Mouse (Mus musculus): ENCODE measurements around the gene Coa7. TPM values are rescaled to one million over a fixed set of nuclear protein-coding genes. Genes with fewer than 3 reads are reported as not detected.

The Coa7 gene
- polyA plus RNA-seq, 2 experiments: 9.3 to 29.1 TPM

- WGBS (ENCODE audit: insufficient replicate concordance): 77% methylated on average over 8 of the region's 8 CpGs
- Histone ChIP-seq H3K9me3 (ENCODE audit: control insufficient read depth, low read length) (no peaks in the 10 kb centered on the region), H3K4me3 (ENCODE audit: insufficient read depth in 1 of 2, low read depth in 2 of 2, low read length in 2 of 2) (no peak overlapping the region), H3K4me2 (ENCODE audit: low read depth) (no peak overlapping the region), H3K27me3 (ENCODE audit: control insufficient read depth, insufficient read depth, low read length) (no peaks in the 10 kb centered on the region; the same call in 1 of the 2 replicates), H3K4me1 (replicated peaks; ENCODE audit: control insufficient read depth in 2 of 2, insufficient read depth in 2 of 2, low read length in 1 of 2) (peaks cover 5 to 12% of the 10 kb centered on the region in 2 experiments; a peak in 2 of 4 replicates), H3K27ac (no peak overlapping the region), H3K36me3 (replicated peaks; ENCODE audit: control insufficient read depth, insufficient read depth, low read depth) (no peaks in the 10 kb centered on the region), H3K9ac (replicated peaks) (no peak overlapping the region)
- TF ChIP-seq CTCF (IDR thresholded peaks at IDR 0.05; ENCODE audit: low read depth) (no peak), EP300 (IDR thresholded peaks at IDR 0.05; ENCODE audit: low read depth) (no peak)
- DNase-seq (ENCODE audit: low read depth in 3 of 3, low spot score in 3 of 3): no peak
- no peak for ATAC-seq (ENCODE audit: insufficient read depth)
Measured at GRCm38 (mm10) chr4:108357458-108357857, 29.5 kb downstream of the Coa7 start.

DNA sequence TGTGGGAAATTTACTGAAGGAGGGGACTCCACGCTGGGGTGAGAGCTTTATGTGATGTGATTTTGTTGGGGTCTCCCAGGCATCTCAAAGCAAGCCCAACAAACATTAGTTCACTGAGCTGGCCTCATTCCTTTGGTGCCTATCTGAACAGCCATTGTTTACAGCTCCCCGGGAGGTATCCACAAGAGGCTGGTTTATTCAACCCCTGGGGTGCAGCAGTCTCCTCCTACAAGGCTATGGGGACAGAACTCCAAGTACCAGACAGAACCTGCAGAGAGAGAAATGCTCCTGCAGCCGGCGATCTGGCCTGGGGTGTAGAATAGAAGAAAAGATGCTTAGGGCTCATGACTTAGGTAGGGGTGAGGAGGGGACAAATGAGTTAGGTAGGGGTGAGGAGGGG lies 30.6 kb downstream of the Coa7 start:
- no peaks in the 10 kb centered on the region for H3K9me3 ChIP-seq (ENCODE audit: control insufficient read depth, low read length)
- DNase-seq (ENCODE audit: low read depth in 3 of 3, low spot score in 3 of 3) (no peak), ATAC-seq (ENCODE audit: insufficient read depth) (no peak)
- no peak for TF ChIP-seq EP300 (IDR thresholded peaks at IDR 0.05; ENCODE audit: low read depth)
- no peak for TF ChIP-seq CTCF (IDR thresholded peaks at IDR 0.05; ENCODE audit: low read depth)
- WGBS (ENCODE audit: insufficient replicate concordance): 52% methylated on average over 4 of the region's 4 CpGs
- no peaks in the 10 kb centered on the region; the same call in 1 of the 2 replicates for H3K27me3 ChIP-seq (ENCODE audit: control insufficient read depth, insufficient read depth, low read length)
- H3K36me3 ChIP-seq (replicated peaks; ENCODE audit: control insufficient read depth, insufficient read depth, low read depth): no peaks in the 10 kb centered on the region
- no peak overlapping the region for H3K4me2 ChIP-seq (ENCODE audit: low read depth)
- H3K27ac ChIP-seq: no peak overlapping the region
- peaks cover 5 to 12% of the 10 kb centered on the region in 2 experiments; a peak in 2 of 4 replicates for H3K4me1 ChIP-seq (replicated peaks; ENCODE audit: control insufficient read depth in 2 of 2, insufficient read depth in 2 of 2, low read length in 1 of 2)
- H3K9ac ChIP-seq (replicated peaks): no peak overlapping the region
- H3K4me3 ChIP-seq (ENCODE audit: insufficient read depth in 1 of 2, low read depth in 2 of 2, low read length in 2 of 2): no peak overlapping the region

DNA sequence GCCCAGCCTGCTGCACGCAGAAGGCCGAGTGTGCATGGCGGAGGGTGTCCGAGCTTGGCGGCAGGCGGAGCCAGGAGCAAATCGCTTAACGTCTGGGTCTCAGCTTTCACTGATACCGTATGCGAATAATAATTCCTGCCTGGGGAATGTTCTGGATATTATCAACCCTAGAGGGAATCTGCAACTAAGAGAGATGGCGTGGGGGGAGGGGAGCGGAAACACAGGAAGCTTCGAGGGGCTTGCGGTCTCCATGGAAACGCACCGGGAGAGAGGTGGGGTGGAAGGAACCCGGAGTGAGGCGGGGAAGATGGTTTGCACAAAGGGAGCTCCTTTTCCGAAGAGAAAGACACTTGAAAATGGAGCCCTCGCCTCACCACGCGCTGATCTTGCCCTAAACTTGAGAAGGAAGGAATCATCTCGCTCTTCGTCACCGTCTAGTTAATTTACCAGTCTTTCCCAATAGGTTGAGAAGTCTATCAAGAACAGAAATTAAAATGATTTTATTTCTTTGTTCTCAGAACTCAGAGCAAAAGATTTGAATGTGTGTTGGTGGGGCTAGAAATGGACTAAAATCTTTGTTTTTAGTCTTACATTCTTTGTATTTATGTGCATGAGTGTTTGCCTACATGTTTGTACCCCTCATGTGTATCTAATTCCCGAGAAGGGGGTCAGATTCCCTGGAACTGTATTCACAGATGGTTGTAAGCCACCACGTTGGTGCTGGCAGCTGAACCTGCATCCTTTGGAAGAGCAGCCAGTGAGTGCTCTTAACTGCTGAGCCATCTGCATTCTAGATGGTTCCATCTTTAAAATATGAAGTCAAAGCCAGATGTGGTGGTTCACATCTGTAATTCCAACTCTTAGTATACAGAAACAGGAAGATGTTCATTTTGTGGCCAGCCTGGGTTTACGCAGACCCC lies 32.5 kb downstream of the Coa7 start:
- H3K36me3 ChIP-seq (replicated peaks; ENCODE audit: control insufficient read depth, insufficient read depth, low read depth): no peaks in the 10 kb centered on the region
- H3K4me1 ChIP-seq (replicated peaks; ENCODE audit: control insufficient read depth in 2 of 2, insufficient read depth in 2 of 2, low read length in 1 of 2): peaks cover 3 to 6% of the 10 kb centered on the region in 2 experiments; a peak in 2 of 4 replicates
- no peak overlapping the region for H3K4me3 ChIP-seq (ENCODE audit: insufficient read depth in 1 of 2, low read depth in 2 of 2, low read length in 2 of 2)
- ATAC-seq (ENCODE audit: insufficient read depth) (no peak), DNase-seq (ENCODE audit: low read depth in 3 of 3, low spot score in 3 of 3) (no peak)
- no peaks in the 10 kb centered on the region; the same call in 1 of the 2 replicates for H3K27me3 ChIP-seq (ENCODE audit: control insufficient read depth, insufficient read depth, low read length)
- H3K27ac ChIP-seq: no peak overlapping the region
- WGBS (ENCODE audit: insufficient replicate concordance): 11% methylated on average over 28 of the region's 28 CpGs
- TF ChIP-seq EP300 (IDR thresholded peaks at IDR 0.05; ENCODE audit: low read depth) (no peak), CTCF (IDR thresholded peaks at IDR 0.05; ENCODE audit: low read depth) (no peak)
- no peak overlapping the region for H3K9ac ChIP-seq (replicated peaks)
- peak overlapping the region; percentile 44 for H3K4me2 ChIP-seq (ENCODE audit: low read depth)
- H3K9me3 ChIP-seq (ENCODE audit: control insufficient read depth, low read length): no peaks in the 10 kb centered on the region

DNA sequence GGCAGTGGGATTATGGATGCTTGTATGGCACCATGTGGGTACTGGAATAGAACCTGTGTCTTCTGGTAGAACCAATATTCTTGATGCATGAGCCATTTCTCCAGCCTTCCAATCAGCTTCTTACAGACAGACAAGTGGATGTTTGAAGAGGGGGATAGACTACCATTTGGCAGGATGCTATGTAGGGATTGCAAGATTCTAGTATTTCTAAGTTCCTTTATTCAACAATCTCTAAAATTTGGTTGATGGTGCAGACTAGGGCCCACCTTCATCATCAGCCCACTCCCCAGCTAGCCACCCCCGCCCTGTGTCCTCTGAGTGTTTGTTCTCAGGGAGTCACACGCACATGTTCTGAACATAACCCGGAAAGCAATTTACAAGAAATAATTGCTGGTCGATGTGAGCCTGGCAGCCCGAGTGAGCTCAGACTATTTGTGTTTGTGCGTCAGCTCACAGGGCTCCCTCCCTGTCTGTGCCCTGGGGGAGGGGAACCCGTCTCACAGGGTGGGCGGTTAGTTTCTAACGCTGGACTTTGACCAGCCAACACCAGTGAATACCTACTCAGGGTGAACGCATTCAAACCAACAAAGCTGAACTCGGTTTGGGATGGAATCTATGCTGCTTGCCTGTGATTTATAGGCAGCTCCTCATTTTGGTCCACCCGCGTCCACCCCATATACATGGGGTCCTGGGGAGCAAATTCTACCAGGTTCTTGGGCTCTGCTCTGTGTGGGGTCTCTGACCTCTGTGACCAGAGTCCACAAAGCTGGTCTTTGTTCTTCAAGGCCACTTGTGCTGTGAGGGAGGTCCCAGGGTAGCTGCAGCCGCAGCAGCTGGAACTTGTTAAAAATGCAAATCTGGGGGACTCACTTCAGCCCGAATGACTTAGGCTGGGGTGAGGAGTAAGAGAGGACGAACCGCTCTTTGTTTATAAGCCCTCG lies 34.7 kb downstream of the Coa7 start:
- no peaks in the 10 kb centered on the region for H3K36me3 ChIP-seq (replicated peaks; ENCODE audit: control insufficient read depth, insufficient read depth, low read depth)
- 26% methylated on average over 18 of the region's 18 CpGs for WGBS (ENCODE audit: insufficient replicate concordance)
- no peaks in the 10 kb centered on the region for H3K9me3 ChIP-seq (ENCODE audit: control insufficient read depth, low read length)
- DNase-seq (ENCODE audit: low read depth in 3 of 3, low spot score in 3 of 3) (no peak), ATAC-seq (ENCODE audit: insufficient read depth) (peak; percentile 65)
- H3K4me1 ChIP-seq (replicated peaks; ENCODE audit: control insufficient read depth in 2 of 2, insufficient read depth in 2 of 2, low read length in 1 of 2): peaks cover 3 to 6% of the 10 kb centered on the region in 2 experiments; a peak in 2 of 4 replicates
- no peak overlapping the region for H3K4me2 ChIP-seq (ENCODE audit: low read depth)
- no peaks in the 10 kb centered on the region; the same call in 1 of the 2 replicates for H3K27me3 ChIP-seq (ENCODE audit: control insufficient read depth, insufficient read depth, low read length)
- no peak overlapping the region for H3K4me3 ChIP-seq (ENCODE audit: insufficient read depth in 1 of 2, low read depth in 2 of 2, low read length in 2 of 2)
- no peak for TF ChIP-seq EP300 (IDR thresholded peaks at IDR 0.05; ENCODE audit: low read depth)
- no peak for TF ChIP-seq CTCF (IDR thresholded peaks at IDR 0.05; ENCODE audit: low read depth)
- no peak overlapping the region for H3K27ac ChIP-seq
- H3K9ac ChIP-seq (replicated peaks): no peak overlapping the region
